Mouse (Mus musculus) c-Kit-positive CD71-negative TER-119-negative erythroid progenitor cells, embryonic 14.5 days (primary cell): ENCODE results near the gene Pax8.
A peak's percentile ranks its signal among the peaks of the same experiment; 100 is the strongest.

Experiments used
- DNase-seq: peaks from one replicate; pipeline ENCODE4 v3.0.0-alpha.2; 2013; ENCODE audit warnings: low read depth

Pax8 gene

DNA sequence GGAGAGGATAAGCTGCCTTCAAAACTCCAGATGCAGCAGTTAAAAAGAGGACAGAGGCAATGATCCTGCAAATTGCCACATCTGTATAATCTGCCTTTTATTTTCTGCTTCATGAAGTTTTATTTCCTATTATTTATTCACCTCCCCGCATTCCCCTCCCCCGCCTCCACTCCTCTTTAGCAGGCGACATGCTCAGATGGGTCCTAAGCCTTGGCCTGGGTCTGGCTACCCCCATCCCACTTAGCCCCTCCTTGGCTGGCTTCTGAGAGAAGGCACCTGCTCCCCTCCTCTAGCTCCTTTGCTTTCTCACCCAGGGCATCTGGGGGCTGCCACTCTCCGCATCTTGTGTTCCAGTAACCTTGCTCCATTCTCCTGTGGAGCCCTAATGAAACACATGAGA is 61.7 kb downstream of the Pax8 start:
- no peak for DNase-seq

DNA sequence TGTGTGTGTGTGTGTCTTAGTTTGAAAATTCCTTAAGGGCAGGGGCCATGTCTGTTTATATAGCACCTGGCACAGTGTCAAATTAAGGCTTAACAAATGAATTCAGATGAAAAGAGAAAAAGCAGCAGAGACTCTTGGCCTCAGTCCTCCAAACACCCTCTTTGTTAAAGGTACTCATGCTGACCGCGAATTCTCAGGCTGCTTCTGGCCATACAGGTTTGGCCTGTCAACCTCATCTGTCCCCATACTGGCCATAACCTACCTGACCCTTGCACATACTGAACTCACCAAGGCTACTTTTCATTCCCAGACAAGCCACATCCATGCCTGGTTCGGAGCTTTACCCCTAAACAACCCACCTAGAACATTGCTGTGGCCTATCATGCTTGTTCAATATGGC is 62.2 kb downstream of the Pax8 start:
- DNase-seq, result no peak

DNA sequence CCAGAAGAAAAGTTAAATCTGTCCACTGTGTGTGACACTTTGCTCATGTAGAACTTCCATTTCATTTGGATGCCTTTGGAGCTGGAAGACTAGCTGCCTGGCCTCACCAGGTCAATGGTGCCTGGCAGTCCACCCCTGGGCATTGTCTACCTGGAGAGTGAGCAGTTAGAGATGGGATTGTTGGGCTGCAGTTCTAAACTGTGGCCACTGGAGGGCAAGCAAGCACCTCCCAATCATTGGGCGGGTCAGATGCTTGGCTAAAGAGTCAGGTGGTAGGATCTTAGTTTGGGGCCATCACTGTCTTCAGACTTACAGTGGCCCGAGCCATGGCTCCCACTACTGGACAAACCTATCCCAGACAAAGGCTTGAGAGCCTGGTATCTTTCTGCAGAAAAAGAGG is 66.2 kb downstream of the Pax8 start:
- peak; percentile 51 for DNase-seq

DNA sequence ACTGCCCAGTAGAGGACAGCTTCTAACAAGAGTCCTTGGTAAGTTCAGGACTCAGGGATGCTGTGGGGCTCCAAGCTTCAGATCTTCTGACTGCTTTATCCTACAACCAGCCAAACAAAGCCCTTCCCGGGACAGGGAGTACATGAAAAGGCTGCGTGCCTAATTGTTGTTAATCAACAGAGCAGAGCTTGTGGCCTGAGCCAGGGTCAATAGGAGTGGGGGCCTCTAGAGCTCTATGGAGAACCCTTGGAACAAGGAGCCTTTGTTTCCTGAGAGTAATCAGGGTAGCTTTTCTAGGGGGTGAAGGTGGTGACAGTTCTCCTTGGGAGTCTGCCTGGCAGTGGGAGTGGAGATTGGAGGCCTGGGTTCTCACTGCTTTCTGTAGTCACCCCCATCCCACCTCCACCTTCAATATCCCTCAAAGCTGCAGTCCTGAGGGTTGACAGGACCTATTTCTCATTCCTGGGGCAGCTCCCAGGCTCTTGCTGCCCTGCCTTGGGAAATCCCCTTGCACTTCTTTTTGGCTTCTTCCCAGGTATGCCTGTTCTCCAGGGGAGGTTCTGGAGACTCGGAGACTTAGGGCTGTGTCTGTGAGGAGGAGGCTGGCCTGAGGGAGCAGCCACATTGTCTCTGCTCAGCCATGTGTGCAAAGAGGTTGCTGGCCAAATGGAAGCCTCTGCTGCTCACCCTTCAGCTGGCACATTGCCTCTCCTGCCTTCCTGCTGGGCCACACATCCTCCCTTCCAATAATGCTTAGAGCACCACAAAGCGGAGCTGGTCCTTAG is 67.5 kb downstream of the Pax8 start:
- DNase-seq, result no peak

DNA sequence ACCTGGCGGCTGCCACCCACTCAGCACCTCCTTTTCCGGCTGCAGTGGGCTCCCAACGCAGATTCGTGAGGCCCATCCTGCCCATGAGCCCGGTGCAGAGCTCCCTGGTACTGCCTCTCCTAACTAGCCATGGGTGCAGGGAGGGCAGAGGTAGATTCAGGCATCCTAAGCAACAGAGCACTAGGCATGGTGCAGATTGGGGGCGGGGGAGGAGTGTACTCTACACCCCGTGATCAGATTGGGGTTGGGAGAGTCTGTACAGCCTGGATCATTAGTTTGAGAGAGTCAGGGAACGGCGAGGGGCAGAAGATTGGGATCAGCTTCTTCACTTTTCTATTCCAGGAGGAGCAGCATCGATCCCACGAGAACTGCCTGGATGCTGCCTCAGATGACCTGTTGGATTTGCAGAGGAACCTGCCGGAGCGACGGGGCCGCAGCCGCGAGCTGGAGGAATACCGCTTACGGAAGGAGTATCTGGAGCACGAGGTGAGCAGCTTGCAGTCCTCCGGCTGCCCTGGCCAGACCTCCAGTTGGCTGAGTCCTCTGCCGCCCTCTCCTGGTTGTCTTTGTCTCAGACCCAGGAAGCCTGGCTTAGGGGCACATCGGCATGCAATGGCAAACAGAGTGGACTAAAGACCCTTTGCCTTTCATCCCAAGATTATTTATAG is 69.9 kb downstream of the Pax8 start:
- no peak for DNase-seq

DNA sequence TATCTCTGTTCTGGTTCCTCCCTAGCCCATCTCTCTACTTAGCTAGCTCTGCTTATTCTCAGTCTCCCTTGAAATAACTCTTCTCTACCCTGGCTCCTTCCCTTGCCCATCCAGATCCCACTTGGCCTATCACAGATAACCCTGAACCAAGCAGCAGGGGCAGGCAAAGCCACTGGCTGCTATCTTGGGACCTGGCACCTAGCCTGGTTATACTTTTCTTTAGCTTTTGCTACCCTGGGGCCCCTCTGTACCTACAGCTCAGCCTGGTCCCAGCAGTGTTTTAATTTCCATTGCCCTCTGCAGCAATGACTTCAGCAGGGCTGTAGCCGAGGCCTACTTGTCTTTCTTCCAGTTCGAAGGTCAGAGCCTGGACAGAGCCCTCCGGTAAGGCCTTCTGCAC is 74.7 kb downstream of the Pax8 start:
- no peak for DNase-seq

DNA sequence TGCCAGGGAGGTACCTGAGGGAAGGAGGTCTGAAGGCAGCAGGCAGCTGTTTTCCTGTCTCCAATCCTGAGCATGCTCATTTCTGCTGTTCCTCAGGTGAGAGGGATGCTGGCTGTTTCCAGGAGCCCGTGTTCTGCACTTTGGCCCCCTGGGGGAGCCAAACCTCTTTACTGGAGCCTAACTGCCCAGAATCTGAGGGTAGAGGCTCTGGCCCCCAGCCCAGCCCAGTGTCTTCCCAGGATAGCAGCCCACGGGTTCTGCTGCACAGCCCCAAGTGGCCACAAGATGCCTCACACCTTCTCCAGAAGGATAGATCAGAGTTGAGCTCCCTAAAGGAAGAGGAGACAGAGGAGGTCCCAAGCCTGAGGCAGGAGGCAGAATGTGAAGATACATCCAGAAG is 78.3 kb downstream of the Pax8 start:
- no peak for DNase-seq

DNA sequence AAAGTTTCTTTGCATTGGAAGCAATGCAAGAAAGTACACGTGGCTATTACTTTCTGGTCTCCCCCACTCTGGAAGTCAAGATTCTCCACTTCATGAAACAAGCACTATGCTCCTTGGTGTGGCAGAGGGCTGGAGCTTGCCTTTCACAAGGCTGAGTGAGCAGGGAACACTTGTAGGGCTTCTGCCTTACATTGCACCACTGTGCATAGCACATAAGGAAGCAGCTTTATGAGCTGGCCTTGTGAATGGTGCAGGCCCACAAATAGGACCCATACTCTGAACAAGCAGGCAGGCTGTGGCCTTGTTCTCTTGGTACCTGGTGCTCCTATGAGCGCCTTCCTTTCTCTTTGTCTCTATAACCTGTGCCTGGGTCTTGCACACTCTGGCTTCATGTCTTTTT is 82.1 kb downstream of the Pax8 start:
- no peak for DNase-seq

DNA sequence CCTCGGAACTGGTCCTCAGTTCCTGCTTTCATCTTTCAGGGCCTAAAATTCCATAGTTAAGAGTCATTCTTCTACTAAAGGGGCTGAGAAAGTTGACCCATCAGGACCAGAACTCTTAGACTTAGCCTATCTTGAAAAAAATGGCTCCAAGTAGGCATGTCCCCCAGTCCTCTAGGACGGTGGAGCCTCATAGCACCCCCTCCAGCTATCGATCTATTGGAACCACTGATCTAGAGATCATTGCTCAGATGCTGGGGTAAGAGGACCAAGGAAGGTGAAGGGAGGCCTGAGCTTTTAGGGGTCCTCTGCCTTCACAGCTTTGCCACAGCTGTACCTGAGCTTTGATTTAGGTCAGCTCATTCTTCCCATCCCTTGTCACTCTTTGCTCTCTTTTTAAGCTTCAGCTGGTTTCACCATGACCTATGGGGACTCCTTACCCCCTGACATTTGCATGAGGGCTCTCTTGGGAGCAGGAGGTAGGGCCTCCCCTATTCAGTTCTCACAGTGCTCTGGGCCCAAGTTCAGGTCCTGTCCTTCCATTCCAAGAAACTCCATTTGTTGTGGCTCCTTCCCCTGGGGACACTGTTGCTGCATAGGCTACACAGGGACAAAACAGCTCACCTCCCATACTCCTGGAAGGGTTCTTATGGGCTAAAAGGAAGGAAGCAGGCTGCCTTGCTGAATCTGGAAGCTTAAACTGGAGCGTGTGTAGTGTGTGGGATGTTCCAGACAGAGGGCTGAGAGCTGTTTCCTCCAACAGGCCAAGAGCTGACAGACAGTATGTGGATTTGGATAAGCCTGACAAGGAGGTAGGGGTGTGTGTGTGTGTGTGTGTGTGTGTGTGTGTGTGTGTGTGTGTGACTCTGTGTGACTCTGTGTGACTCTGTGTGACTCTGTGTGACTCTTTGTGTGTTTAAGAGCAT is 87.8 kb downstream of the Pax8 start:
- DNase-seq, result no peak

DNA sequence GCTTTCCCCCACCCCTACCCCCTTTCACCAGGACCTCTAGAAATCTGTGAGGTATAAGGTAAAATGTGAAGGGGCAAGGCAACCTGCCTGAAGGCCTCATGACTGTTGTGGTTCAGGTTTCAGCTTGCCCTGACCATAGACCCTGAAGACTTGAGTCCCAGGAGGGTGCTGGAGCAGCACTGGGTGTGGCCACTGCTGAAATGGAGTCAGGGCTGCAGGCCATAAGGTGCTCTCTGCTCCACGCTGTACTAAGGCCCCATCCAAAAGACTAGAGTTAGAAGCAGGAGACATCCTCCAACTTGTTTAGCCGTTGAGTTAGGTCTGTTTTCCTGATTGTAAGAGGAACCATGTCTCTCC is 88.5 kb downstream of the Pax8 start:
- DNase-seq, result no peak

DNA sequence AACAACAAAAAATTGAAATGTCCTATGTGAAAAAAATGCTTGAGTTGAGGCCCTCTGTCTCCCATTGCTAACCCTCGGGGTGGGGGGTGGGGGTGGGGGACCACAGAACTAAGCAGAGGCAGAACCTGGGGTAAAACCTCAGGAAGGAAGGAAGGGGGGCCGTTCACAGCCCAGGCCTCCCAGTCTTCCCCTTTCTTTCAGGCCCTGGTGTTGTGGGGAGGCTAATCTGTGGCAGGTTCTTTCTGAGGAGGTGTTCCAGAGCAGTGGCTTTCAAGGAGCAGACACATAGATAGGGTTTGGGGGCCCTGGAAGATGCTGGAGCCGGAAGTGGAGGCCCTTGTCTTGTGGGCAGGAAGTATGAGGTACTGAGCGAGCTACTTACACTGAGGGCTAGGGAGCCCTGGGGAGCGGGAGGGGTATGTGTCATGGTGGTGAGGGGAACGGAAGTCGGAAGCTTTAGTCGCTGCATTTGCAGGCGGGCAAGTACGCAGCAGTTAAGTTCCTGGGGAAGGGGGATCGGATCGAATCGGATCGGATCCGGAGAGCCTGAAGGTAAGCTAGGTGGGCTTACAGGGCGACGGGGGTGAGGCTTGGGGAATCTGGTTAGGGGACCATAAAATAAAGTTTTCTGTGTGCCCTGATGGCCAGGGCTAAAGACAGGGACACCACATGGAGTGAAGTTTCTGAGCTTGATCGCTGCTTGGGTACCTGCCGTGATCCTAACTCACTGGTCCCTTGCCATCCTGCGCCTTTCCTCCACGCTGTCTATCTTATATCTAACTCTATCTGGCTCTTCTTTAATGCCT is 89.0 kb downstream of the Pax8 start:
- DNase-seq, result peak; percentile 75

DNA sequence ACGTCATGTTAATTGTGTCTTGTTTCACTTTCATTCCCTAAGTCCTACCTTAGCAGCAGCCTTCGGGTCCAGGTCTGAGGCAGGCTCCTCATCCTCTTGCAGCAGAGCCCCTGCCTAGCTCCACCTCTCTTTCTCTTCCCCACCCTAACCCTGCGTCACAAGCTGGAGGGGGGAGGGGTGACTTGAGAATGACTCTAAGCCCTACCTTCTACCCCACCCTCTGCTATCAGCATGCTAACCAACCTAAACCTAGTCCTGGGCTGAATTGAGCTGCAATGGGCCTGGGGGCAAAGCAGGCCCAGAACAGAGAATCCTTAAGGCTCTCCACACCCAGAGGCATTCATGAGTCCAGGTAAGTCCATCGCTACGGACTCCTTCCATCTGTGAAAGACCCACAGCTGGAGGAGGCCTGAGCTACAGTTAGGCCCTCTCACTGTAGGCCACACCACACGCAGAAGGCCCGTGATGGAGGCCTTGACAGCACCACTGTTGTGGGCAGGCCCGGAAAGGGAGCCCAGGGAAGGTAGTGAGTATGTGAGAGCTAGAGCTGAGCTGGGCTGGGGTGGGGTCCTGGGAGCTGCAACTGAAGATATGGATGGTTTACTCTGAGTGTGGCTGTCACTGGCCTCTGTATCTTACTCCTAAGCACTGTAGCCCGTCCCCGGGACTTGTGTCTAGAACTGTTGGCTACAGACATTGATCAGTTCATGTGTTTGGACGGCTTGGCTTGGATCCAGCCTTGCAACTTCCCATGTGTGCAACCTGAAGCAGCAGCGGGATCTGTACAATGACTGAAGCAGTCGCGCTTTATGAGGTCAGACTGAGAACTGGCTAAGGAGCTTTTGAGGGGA is 90.1 kb downstream of the Pax8 start:
- DNase-seq, result peak; percentile 74

DNA sequence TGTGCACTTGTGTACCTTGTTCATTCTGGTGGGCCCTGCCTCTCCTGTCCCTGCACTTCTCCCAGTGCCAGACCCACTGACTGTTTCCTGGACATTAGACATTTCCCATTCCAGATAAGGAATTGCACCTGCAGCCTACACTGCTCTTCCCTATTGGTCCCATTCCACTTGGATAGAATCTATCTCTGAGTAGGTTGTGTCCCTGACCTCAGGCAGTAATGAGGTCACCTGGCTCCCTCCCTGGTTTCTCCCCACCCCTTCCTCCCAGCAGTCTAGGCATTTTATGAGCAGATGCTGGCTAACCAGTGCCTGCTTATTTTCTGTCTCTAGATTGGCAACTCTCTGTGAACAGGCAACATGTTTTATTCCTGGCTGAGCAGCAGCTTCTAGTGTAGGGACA is 91.0 kb downstream of the Pax8 start:
- no peak for DNase-seq

DNA sequence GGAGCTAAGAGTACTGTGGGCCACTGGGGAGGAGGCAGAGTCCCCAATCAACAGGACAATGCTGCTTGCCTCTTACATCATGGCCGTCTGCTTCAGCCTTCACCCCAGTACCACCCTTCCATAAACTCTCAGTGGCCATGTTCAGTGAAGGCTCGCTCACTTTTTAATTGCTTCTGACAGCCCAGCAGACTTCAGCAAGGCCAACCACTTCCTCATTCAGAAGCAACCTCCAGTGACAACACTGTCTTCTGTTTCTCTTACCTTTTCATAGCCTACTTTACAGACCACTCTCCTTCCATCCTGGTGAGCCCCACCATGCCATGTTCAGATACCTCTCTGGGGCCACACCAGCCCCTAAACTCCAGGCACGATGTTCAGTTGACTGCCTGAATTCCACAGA is 91.8 kb downstream of the Pax8 start:
- DNase-seq, result no peak

DNA sequence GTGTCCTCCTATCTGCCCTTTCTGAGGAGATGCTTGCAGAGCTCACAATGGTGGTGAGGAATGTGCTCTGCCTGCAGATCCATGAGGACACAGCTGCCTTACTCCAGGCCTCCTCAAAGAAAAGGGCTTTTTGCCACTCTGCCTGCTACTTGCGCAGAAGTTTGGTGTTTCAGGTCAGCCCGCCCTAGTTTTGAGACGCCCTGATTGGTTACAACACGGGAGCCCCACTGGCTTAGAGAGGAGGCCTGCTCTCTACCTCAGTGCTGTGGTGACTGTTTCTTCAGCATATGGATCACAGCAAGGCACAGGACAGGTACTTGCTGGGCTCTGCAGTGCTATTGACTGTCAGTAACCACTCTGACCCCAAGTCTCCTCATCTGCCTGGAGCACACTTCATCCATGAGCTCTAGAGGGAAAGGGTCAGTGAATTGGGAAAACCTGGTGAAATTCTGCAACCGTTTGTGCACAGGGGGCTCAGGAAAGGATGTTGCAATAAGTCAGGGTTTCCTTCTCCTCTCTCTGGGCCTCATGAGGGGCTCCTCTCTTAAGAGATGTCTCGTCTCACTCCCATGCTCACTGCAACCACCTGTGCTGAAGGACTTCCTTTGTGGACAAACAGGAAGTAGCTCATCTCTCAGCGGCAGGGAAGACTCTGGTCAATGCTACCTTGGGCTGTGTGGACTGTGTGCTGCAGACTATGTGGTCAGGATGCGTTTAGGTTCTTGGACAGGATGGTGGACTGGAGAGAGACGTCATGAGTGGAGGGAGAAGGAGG is 92.8 kb downstream of the Pax8 start:
- DNase-seq, result no peak

DNA sequence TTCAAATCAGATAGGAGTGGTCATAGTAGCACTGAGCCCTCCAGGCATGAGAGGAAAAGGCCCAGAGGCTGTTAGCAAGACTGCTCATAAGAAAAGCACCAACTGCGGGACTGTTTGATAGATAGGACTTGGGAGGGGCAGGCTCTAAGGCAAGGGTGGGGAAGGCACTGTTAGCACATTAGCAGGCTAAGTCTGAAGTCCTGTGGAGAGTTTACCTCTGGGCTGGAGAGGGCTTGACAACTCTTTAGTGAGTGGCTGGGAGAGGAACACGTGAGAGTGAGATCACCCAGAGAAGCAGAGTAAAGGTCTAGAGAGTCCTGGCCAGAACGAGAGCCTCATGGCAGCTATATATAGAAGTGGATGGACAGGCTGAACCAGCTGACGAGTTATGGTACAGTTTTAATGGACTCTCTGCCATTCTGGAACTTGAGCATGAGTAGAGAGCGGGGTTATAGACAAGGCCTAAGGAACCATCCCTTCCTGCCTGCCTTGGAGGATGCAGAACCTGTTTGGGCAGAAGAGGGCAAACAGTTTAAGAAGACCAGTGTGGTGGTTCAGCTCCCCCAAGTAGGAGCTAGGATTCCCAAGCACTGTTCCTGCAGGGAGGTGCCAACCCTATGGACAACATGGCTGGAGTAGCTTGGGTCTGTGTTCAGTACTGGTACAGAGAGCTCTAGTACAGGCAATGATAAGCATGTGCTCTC is 96.5 kb downstream of the Pax8 start:
- DNase-seq, result no peak
